Mouse (Mus musculus) kidney, embryonic 16.5 days (tissue): Measurements from ENCODE around the gene Tmem98. TPM values are rescaled to one million over a fixed set of nuclear protein-coding genes. Genes with fewer than 3 reads are reported as not detected.

Source experiments
- ATAC-seq: fragments of 200-750 bp; cut with Nextera tagmentation; 2 replicates; pipeline ENCODE4 v1.8.0; 2017; ENCODE audit warnings: moderate TSS enrichment; ENCODE audit not compliant: low FRiP score, low TSS enrichment
- H3K27ac ChIP-seq: fragments of 300-500 bp; sonication (generic); 2 replicates; pipeline ENCODE4 v1.5.1; 2014; ENCODE audit warnings: low read length
- H3K27me3 ChIP-seq: fragments of 300-500 bp; sonication (generic); 2 replicates; pipeline ENCODE4 v1.6.1; 2014; ENCODE audit warnings: low read length, control low read depth, mixed read lengths; ENCODE audit not compliant: insufficient read depth
- H3K36me3 ChIP-seq: fragments of 300-500 bp; sonication (generic); 2 replicates; pipeline ENCODE4 v1.6.1; 2014; ENCODE audit warnings: low read length, control low read depth, mixed read lengths; ENCODE audit not compliant: insufficient read depth
- H3K4me1 ChIP-seq: fragments of 300-500 bp; sonication (generic); 2 replicates; pipeline ENCODE4 v1.6.1; 2014; ENCODE audit warnings: low read length, control low read depth, mixed read lengths; ENCODE audit not compliant: insufficient read depth
- H3K4me2 ChIP-seq: fragments of 300-500 bp; sonication (generic); replicated peaks from 2 replicates; pipeline ENCODE4 v1.6.1; 2014; ENCODE audit warnings: low read depth, low read length
- H3K4me3 ChIP-seq: fragments of 300-500 bp; sonication (generic); 2 replicates; pipeline ENCODE4 v1.5.1; 2014; ENCODE audit warnings: mild to moderate bottlenecking, low read length
- H3K9ac ChIP-seq: fragments of 300-500 bp; sonication (generic); replicated peaks from 2 replicates; pipeline ENCODE4 v1.6.1; 2014; ENCODE audit warnings: low read length
- H3K9me3 ChIP-seq: fragments of 300-500 bp; sonication (generic); 2 replicates; pipeline ENCODE4 v1.6.1; 2016; ENCODE audit warnings: low read length, control low read depth
- WGBS: fragments of 180-500 bp; shearing (Covaris S2); extraction: QIAGEN DNeasy Blood & Tissue Kit; methylation state at CpG from one replicate; pipeline ENCODE4 v1.1.7; 2014; 5-methylcytosine and 5-hydroxymethylcytosine counted together
- polyA plus RNA-seq: library from polyadenylated mRNA; unstranded; fragments of >200 nt; fragmentation: Nextera tagmentation; extraction: Ambion mirVana; gene quantifications from 2 replicates; pipeline ENCODE4 v1.2.1, GENCODE M21; 2015

Tmem98 gene
- 113 and 119 TPM in 2 replicates for polyA plus RNA-seq

- Histone ChIP-seq H3K36me3 (peaks cover 24% of the 10 kb centered on the region), H3K4me1 (peaks cover 10% of the 10 kb centered on the region; the same call in 1 of the 2 replicates), H3K9me3 (peaks cover 2% of the 10 kb centered on the region), H3K4me3 (peak within 1 kb of the TSS; percentile 65), H3K27ac (peak within 1 kb of the TSS; percentile 78), H3K4me2 (peak within 1 kb of the TSS; percentile 74), H3K27me3 (no peaks in the 10 kb centered on the region), H3K9ac (peak within 1 kb of the TSS; percentile 82)
- peak; percentile 89 for ATAC-seq
- WGBS, result under 1% methylated on average over 54 of the region's 54 CpGs
These were observed at the start of gene Tmem98 for GRCm38 (mm10) chr11:80809993-80810821. TSS of gene Tmem98 (plus strand) at chr11:80810175.

GRCm38 (mm10) chr11:80761285-80761974 lies 48.5 kb upstream of the Tmem98 start:
- H3K4me1 ChIP-seq, result no peaks in the 10 kb centered on the region
- no peaks in the 10 kb centered on the region for H3K9me3 ChIP-seq
- H3K27ac ChIP-seq, result no peak overlapping the region
- H3K4me2 ChIP-seq, result no peak overlapping the region
- no peak overlapping the region for H3K4me3 ChIP-seq
- H3K27me3 ChIP-seq, result no peaks in the 10 kb centered on the region
- ATAC-seq, result no peak
- 80% methylated on average over 3 of the region's 3 CpGs for WGBS
- no peak overlapping the region for H3K9ac ChIP-seq
- no peaks in the 10 kb centered on the region for H3K36me3 ChIP-seq

GRCm38 (mm10) chr11:80762066-80762465 lies 47.9 kb upstream of the Tmem98 start:
- no peak overlapping the region for H3K4me2 ChIP-seq
- WGBS, result 72% methylated on average over 4 of the region's 4 CpGs
- no peaks in the 10 kb centered on the region for H3K4me1 ChIP-seq
- H3K9ac ChIP-seq, result no peak overlapping the region
- ATAC-seq, result no peak
- H3K4me3 ChIP-seq, result no peak overlapping the region
- H3K36me3 ChIP-seq, result no peaks in the 10 kb centered on the region
- no peak overlapping the region for H3K27ac ChIP-seq
- H3K27me3 ChIP-seq, result no peaks in the 10 kb centered on the region
- no peaks in the 10 kb centered on the region for H3K9me3 ChIP-seq

GRCm38 (mm10) chr11:80766068-80766467 lies 43.9 kb upstream of the Tmem98 start:
- Histone ChIP-seq H3K4me1 (peaks cover 2% of the 10 kb centered on the region), H3K27me3 (no peaks in the 10 kb centered on the region), H3K27ac (no peak overlapping the region), H3K9me3 (no peaks in the 10 kb centered on the region), H3K9ac (no peak overlapping the region), H3K4me2 (no peak overlapping the region), H3K36me3 (no peaks in the 10 kb centered on the region), H3K4me3 (no peak overlapping the region)
- ATAC-seq, result no peak
- WGBS, result 93% methylated on average over 4 of the region's 4 CpGs

GRCm38 (mm10) chr11:80766472-80767319 lies 43.3 kb upstream of the Tmem98 start:
- Histone ChIP-seq H3K9ac (no peak overlapping the region), H3K4me1 (peaks cover 8% of the 10 kb centered on the region), H3K36me3 (no peaks in the 10 kb centered on the region), H3K27ac (no peak overlapping the region), H3K4me3 (no peak overlapping the region), H3K4me2 (no peak overlapping the region), H3K9me3 (no peaks in the 10 kb centered on the region), H3K27me3 (no peaks in the 10 kb centered on the region)
- no peak for ATAC-seq
- 78% methylated on average over 6 of the region's 6 CpGs for WGBS

- WGBS, result 61% methylated on average over 3 of the region's 3 CpGs
- ATAC-seq, result no peak
- H3K27ac ChIP-seq, result no peak overlapping the region
These were observed 42.7 kb upstream of the Tmem98 start for GRCm38 (mm10) chr11:80767320-80767617.

GRCm38 (mm10) chr11:80771186-80771585 lies 38.8 kb upstream of the Tmem98 start:
- Histone ChIP-seq H3K4me1 (peaks cover 11% of the 10 kb centered on the region), H3K4me2 (no peak overlapping the region), H3K27ac (peak overlapping the region; percentile 13; the same call in 1 of the 2 replicates), H3K9ac (no peak overlapping the region), H3K27me3 (no peaks in the 10 kb centered on the region), H3K36me3 (no peaks in the 10 kb centered on the region), H3K4me3 (no peak overlapping the region), H3K9me3 (no peaks in the 10 kb centered on the region)
- WGBS, result 81% methylated on average over 3 of the region's 3 CpGs
- ATAC-seq, result no peak

More at GRCm38 (mm10) chr11:80767320-80767617, 42.7 kb upstream of the Tmem98 start:
- Histone ChIP-seq H3K36me3 (no peaks in the 10 kb centered on the region), H3K9me3 (no peaks in the 10 kb centered on the region), H3K4me3 (no peak overlapping the region), H3K4me1 (peaks cover 11% of the 10 kb centered on the region), H3K27me3 (no peaks in the 10 kb centered on the region), H3K4me2 (no peak overlapping the region), H3K9ac (no peak overlapping the region)

GRCm38 (mm10) chr11:80771596-80772250 lies 38.3 kb upstream of the Tmem98 start:
- Histone ChIP-seq H3K36me3 (no peaks in the 10 kb centered on the region), H3K4me1 (peaks cover 11% of the 10 kb centered on the region), H3K27ac (peak overlapping the region; percentile 13; the same call in 1 of the 2 replicates), H3K9ac (no peak overlapping the region), H3K4me2 (no peak overlapping the region), H3K4me3 (no peak overlapping the region), H3K27me3 (no peaks in the 10 kb centered on the region), H3K9me3 (no peaks in the 10 kb centered on the region)
- WGBS, result 65% methylated on average over 5 of the region's 5 CpGs
- ATAC-seq, result no peak

- Histone ChIP-seq H3K27me3 (no peaks in the 10 kb centered on the region), H3K4me2 (no peak overlapping the region), H3K27ac (no peak overlapping the region), H3K9ac (no peak overlapping the region), H3K4me3 (no peak overlapping the region), H3K9me3 (no peaks in the 10 kb centered on the region), H3K4me1 (peaks cover 11% of the 10 kb centered on the region), H3K36me3 (no peaks in the 10 kb centered on the region)
- 81% methylated on average over 6 of the region's 6 CpGs for WGBS
- ATAC-seq, result no peak
These were observed 37.3 kb upstream of the Tmem98 start for GRCm38 (mm10) chr11:80772595-80773210.
